Mouse (Mus musculus): ENCODE data around the gene Nkiras2. TPM values are rescaled to one million over a fixed set of nuclear protein-coding genes. Genes with fewer than 3 reads are reported as not detected.
"Not testable (repeated sequence)": the region's sequence is repeated elsewhere in the genome, so short reads cannot be mapped to it uniquely, and the experiment has no call there.

Gene Nkiras2
- polyA plus RNA-seq, 1 experiment from 2014 or later = 96.3 TPM

- ATAC-seq (ENCODE audit: low FRiP score) = no peak
- H3K9ac ChIP-seq (replicated peaks) = no peak overlapping the region
- peaks cover 58% of the 10 kb centered on the region for H3K36me3 ChIP-seq
- no peak overlapping the region for H3K4me2 ChIP-seq
- no peak overlapping the region for H3K27ac ChIP-seq (replicated peaks)
- WGBS = 89% methylated on average over 13 of the region's 13 CpGs
- H3K9me3 ChIP-seq (replicated peaks) = no peaks in the 10 kb centered on the region
- no peak overlapping the region for H3K4me3 ChIP-seq (replicated peaks)
- H3K27me3 ChIP-seq (replicated peaks) = no peaks in the 10 kb centered on the region
- peaks cover 22% of the 10 kb centered on the region for H3K4me1 ChIP-seq
Observed at GRCm38 (mm10) chr11:100580275-100580674, 38.8 kb upstream of the Nkiras2 start.

- peaks cover 73% of the 10 kb centered on the region for H3K36me3 ChIP-seq
- no peak overlapping the region for H3K9ac ChIP-seq (replicated peaks)
- H3K27me3 ChIP-seq (replicated peaks) = no peaks in the 10 kb centered on the region
- no peaks in the 10 kb centered on the region for H3K9me3 ChIP-seq (replicated peaks)
- no peak overlapping the region for H3K4me3 ChIP-seq (replicated peaks)
- no peak overlapping the region for H3K27ac ChIP-seq (replicated peaks)
- no peak overlapping the region for H3K4me2 ChIP-seq
- peaks cover 11% of the 10 kb centered on the region; the same call in 1 of the 2 replicates for H3K4me1 ChIP-seq
- no peak for ATAC-seq (ENCODE audit: low FRiP score)
- 48% methylated on average over 4 of the region's 4 CpGs for WGBS
Observed at GRCm38 (mm10) chr11:100581756-100582155, 37.3 kb upstream of the Nkiras2 start.

- H3K9ac ChIP-seq (replicated peaks); H3K27me3 ChIP-seq (replicated peaks); H3K9me3 ChIP-seq (replicated peaks); H3K4me1 ChIP-seq; H3K4me3 ChIP-seq (replicated peaks); ATAC-seq (ENCODE audit: low FRiP score); H3K27ac ChIP-seq (replicated peaks); H3K4me2 ChIP-seq: not testable (repeated sequence)
- 95% methylated on average over 1 of the region's 1 CpGs for WGBS
- H3K36me3 ChIP-seq = peaks cover 79% of the 10 kb centered on the region
Observed at GRCm38 (mm10) chr11:100582413-100582812, 36.6 kb upstream of the Nkiras2 start.

- Histone ChIP-seq H3K36me3 (peaks cover 83% of the 10 kb centered on the region), H3K4me1 (0 out of 2 replicates have a peak, but pooled peaks cover 8% of the 10 kb centered on the region), H3K4me3 (replicated peaks) (no peak overlapping the region), H3K9me3 (replicated peaks) (no peaks in the 10 kb centered on the region), H3K9ac (replicated peaks) (no peak overlapping the region), H3K27ac (replicated peaks) (no peak overlapping the region), H3K4me2 (no peak overlapping the region), H3K27me3 (replicated peaks) (no peaks in the 10 kb centered on the region)
- WGBS = 92% methylated on average over 2 of the region's 2 CpGs
- ATAC-seq (ENCODE audit: low FRiP score) = no peak
Observed at GRCm38 (mm10) chr11:100582836-100583235, 36.2 kb upstream of the Nkiras2 start.

GRCm38 (mm10) chr11:100584561-100584961 is 34.5 kb upstream of the Nkiras2 start:
- Histone ChIP-seq H3K9ac (replicated peaks) (no peak overlapping the region), H3K27me3 (replicated peaks) (no peaks in the 10 kb centered on the region), H3K4me3 (replicated peaks) (no peak overlapping the region), H3K9me3 (replicated peaks) (no peaks in the 10 kb centered on the region), H3K36me3 (peaks cover 94% of the 10 kb centered on the region), H3K4me2 (no peak overlapping the region), H3K4me1 (no peaks in the 10 kb centered on the region), H3K27ac (replicated peaks) (no peak overlapping the region)
- 93% methylated on average over 7 of the region's 7 CpGs for WGBS
- no peak for ATAC-seq (ENCODE audit: low FRiP score)

GRCm38 (mm10) chr11:100585148-100585547 is 33.9 kb upstream of the Nkiras2 start:
- Histone ChIP-seq H3K4me2 (no peak overlapping the region), H3K4me3 (replicated peaks) (no peak overlapping the region), H3K9me3 (replicated peaks) (no peaks in the 10 kb centered on the region), H3K27me3 (replicated peaks) (no peaks in the 10 kb centered on the region), H3K27ac (replicated peaks) (no peak overlapping the region), H3K4me1 (no peaks in the 10 kb centered on the region), H3K9ac (replicated peaks) (no peak overlapping the region), H3K36me3 (peaks cover 95% of the 10 kb centered on the region)
- 94% methylated on average over 3 of the region's 3 CpGs for WGBS
- no peak for ATAC-seq (ENCODE audit: low FRiP score)

- no peak overlapping the region for H3K4me2 ChIP-seq
- no peak overlapping the region for H3K27ac ChIP-seq (replicated peaks)
- H3K9ac ChIP-seq (replicated peaks) = no peak overlapping the region
- WGBS = 99% methylated on average over 2 of the region's 2 CpGs
- no peaks in the 10 kb centered on the region for H3K9me3 ChIP-seq (replicated peaks)
- H3K27me3 ChIP-seq (replicated peaks) = no peaks in the 10 kb centered on the region
- peaks cover 96% of the 10 kb centered on the region for H3K36me3 ChIP-seq
- ATAC-seq (ENCODE audit: low FRiP score) = no peak
- no peak overlapping the region for H3K4me3 ChIP-seq (replicated peaks)
- no peaks in the 10 kb centered on the region for H3K4me1 ChIP-seq
Observed at GRCm38 (mm10) chr11:100588462-100588861, 30.6 kb upstream of the Nkiras2 start.

- H3K9me3 ChIP-seq (replicated peaks) = no peaks in the 10 kb centered on the region
- ATAC-seq (ENCODE audit: low FRiP score) = no peak
- no peak overlapping the region for H3K9ac ChIP-seq (replicated peaks)
- H3K4me1 ChIP-seq = no peaks in the 10 kb centered on the region
- WGBS = 90% methylated on average over 11 of the region's 11 CpGs
- H3K4me2 ChIP-seq = no peak overlapping the region
- H3K27me3 ChIP-seq (replicated peaks) = no peaks in the 10 kb centered on the region
- H3K4me3 ChIP-seq (replicated peaks) = no peak overlapping the region
- H3K27ac ChIP-seq (replicated peaks) = no peak overlapping the region
- H3K36me3 ChIP-seq = peaks cover 84% of the 10 kb centered on the region
Observed at GRCm38 (mm10) chr11:100592346-100593046, 26.5 kb upstream of the Nkiras2 start.

GRCm38 (mm10) chr11:100594608-100595007 is 24.4 kb upstream of the Nkiras2 start:
- Histone ChIP-seq H3K9ac (replicated peaks) (no peak overlapping the region), H3K4me1 (no peaks in the 10 kb centered on the region), H3K27me3 (replicated peaks) (no peaks in the 10 kb centered on the region), H3K4me3 (replicated peaks) (no peak overlapping the region), H3K27ac (replicated peaks) (0 out of 2 replicates have a peak overlapping the region, but pooled peaks have one; percentile 0), H3K36me3 (peaks cover 85% of the 10 kb centered on the region), H3K9me3 (replicated peaks) (no peaks in the 10 kb centered on the region), H3K4me2 (no peak overlapping the region)
- 78% methylated on average over 7 of the region's 7 CpGs for WGBS
- no peak for ATAC-seq (ENCODE audit: low FRiP score)

- no peaks in the 10 kb centered on the region for H3K9me3 ChIP-seq (replicated peaks)
- H3K4me3 ChIP-seq (replicated peaks) = no peak overlapping the region
- no peaks in the 10 kb centered on the region for H3K27me3 ChIP-seq (replicated peaks)
- no peak overlapping the region for H3K4me2 ChIP-seq
- ATAC-seq (ENCODE audit: low FRiP score) = no peak
- no peaks in the 10 kb centered on the region for H3K4me1 ChIP-seq
- peaks cover 82% of the 10 kb centered on the region for H3K36me3 ChIP-seq
- 87% methylated on average over 4 of the region's 4 CpGs for WGBS
- no peak overlapping the region for H3K9ac ChIP-seq (replicated peaks)
- H3K27ac ChIP-seq (replicated peaks) = no peak overlapping the region
Observed at GRCm38 (mm10) chr11:100595533-100595932, 23.5 kb upstream of the Nkiras2 start.

GRCm38 (mm10) chr11:100598074-100598473 is 21.0 kb upstream of the Nkiras2 start:
- peaks cover 66% of the 10 kb centered on the region for H3K36me3 ChIP-seq
- H3K27ac ChIP-seq (replicated peaks) = no peak overlapping the region
- ATAC-seq (ENCODE audit: low FRiP score) = no peak
- H3K9me3 ChIP-seq (replicated peaks) = no peaks in the 10 kb centered on the region
- H3K9ac ChIP-seq (replicated peaks) = no peak overlapping the region
- H3K4me3 ChIP-seq (replicated peaks) = no peak overlapping the region
- H3K4me1 ChIP-seq = no peaks in the 10 kb centered on the region
- no peak overlapping the region for H3K4me2 ChIP-seq
- no peaks in the 10 kb centered on the region for H3K27me3 ChIP-seq (replicated peaks)
- WGBS = 93% methylated on average over 4 of the region's 4 CpGs

- no peak overlapping the region for H3K4me2 ChIP-seq
- peaks cover 21% of the 10 kb centered on the region for H3K4me1 ChIP-seq
- no peaks in the 10 kb centered on the region for H3K9me3 ChIP-seq (replicated peaks)
- no peaks in the 10 kb centered on the region for H3K27me3 ChIP-seq (replicated peaks)
- no peak overlapping the region for H3K4me3 ChIP-seq (replicated peaks)
- no peak for ATAC-seq (ENCODE audit: low FRiP score)
- no peak overlapping the region for H3K9ac ChIP-seq (replicated peaks)
- H3K36me3 ChIP-seq = peaks cover 47% of the 10 kb centered on the region
- no peak overlapping the region for H3K27ac ChIP-seq (replicated peaks)
- 90% methylated on average over 3 of the region's 3 CpGs for WGBS
Observed at GRCm38 (mm10) chr11:100601372-100601771, 17.7 kb upstream of the Nkiras2 start.
